Mouse (Mus musculus) neural tube, embryonic 15.5 days (tissue): ENCODE data around the gene Krtap10-10. TPM values are rescaled to one million over a fixed set of nuclear protein-coding genes. Genes with fewer than 3 reads are reported as not detected.
A peak's percentile ranks its signal among the peaks of the same experiment; 100 is the strongest.

ENCODE experiments used
- ATAC-seq: fragments of 200-750 bp; cut with Nextera tagmentation; 2 replicates; pipeline ENCODE4 v1.8.0; 2017; ENCODE audit warnings: mild to moderate bottlenecking, moderate TSS enrichment, moderate library complexity; ENCODE audit not compliant: low FRiP score
- H3K27ac ChIP-seq: fragments of 300-500 bp; sonication (generic); replicated peaks from 2 replicates; pipeline ENCODE4 v1.5.1; 2015; ENCODE audit warnings: mild to moderate bottlenecking, inconsistent platforms
- H3K27me3 ChIP-seq: fragments of 300-500 bp; sonication (generic); replicated peaks from 2 replicates; pipeline ENCODE4 v1.6.1; 2015; ENCODE audit warnings: inconsistent platforms
- H3K36me3 ChIP-seq: fragments of 300-500 bp; sonication (generic); 2 replicates; pipeline ENCODE4 v1.6.1; 2015; ENCODE audit warnings: inconsistent platforms
- H3K4me1 ChIP-seq: fragments of 300-500 bp; sonication (generic); 2 replicates; pipeline ENCODE4 v1.6.1; 2015; ENCODE audit warnings: inconsistent platforms
- H3K4me2 ChIP-seq: fragments of 300-500 bp; sonication (generic); 2 replicates; pipeline ENCODE4 v1.6.1; 2015; ENCODE audit warnings: inconsistent platforms, mild to moderate bottlenecking, moderate library complexity
- H3K4me3 ChIP-seq: fragments of 300-500 bp; sonication (generic); replicated peaks from 2 replicates; pipeline ENCODE4 v1.5.1; 2015; ENCODE audit warnings: mild to moderate bottlenecking, inconsistent platforms
- H3K9ac ChIP-seq: fragments of 300-500 bp; sonication (generic); replicated peaks from 2 replicates; pipeline ENCODE4 v1.6.1; 2015; ENCODE audit warnings: mild to moderate bottlenecking, inconsistent platforms
- H3K9me3 ChIP-seq: fragments of 300-500 bp; sonication (generic); replicated peaks from 2 replicates; pipeline ENCODE4 v1.6.1; 2016; ENCODE audit warnings: inconsistent platforms
- WGBS: fragments of 180-500 bp; shearing (Covaris S2); methylation state at CpG from one replicate; pipeline ENCODE4 v1.1.7; 2015; ENCODE audit warnings: mixed read lengths; 5-methylcytosine and 5-hydroxymethylcytosine counted together
- polyA plus RNA-seq: library from polyadenylated mRNA; unstranded; fragments of >200 nt; fragmentation: Nextera tagmentation; extraction: Ambion mirVana; gene quantifications from 2 replicates; pipeline ENCODE4 v1.2.1, GENCODE M21; 2015

Krtap10-10 gene
- polyA plus RNA-seq, 1 experiment from 2014 or later, result not detected

DNA sequence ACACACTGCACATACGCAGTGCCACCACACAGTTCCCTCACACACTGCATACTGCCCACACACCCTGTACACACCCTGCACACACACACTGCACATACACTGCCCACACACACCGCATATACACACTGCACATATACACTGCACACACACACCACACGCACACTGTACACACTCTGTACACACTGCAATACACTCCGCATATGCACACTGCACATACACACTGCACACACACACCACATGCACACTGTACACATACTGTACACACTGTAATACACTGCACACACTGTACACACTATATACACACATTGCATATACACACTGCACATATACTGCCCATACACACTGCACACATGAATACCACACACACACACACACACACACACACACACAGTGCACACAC is 17.2 kb upstream of the Krtap10-10 start:
- peaks cover 4% of the 10 kb centered on the region; the same call in 1 of the 2 replicates for H3K4me1 ChIP-seq
- H3K4me3 ChIP-seq, result no peak overlapping the region
- H3K9me3 ChIP-seq, result no peaks in the 10 kb centered on the region; the same call in 1 of the 2 replicates
- H3K36me3 ChIP-seq, result no peaks in the 10 kb centered on the region
- no peak for ATAC-seq
- H3K27ac ChIP-seq, result no peak overlapping the region
- no peaks in the 10 kb centered on the region for H3K27me3 ChIP-seq
- H3K4me2 ChIP-seq, result no peak overlapping the region
- 98% methylated on average over 4 of the region's 4 CpGs for WGBS
- H3K9ac ChIP-seq, result no peak overlapping the region

DNA sequence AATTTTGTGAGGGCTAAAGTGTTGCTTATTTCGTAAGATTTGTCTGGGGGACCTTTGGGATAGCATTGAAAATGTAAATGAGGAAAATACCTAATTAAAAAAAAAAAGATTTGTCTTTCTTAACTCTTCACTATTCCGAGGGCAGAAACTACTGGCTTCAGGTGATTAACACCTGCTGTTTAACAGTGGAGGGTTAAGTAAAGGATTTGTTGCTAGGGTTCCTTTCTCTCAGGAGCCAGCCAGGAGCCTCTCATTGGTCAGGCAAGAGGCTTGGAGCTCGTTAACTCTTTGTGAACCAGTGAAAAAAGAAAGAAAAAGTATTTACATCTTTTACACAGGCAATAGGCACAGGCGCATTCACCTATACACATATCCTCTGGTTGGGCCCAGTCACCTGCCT is 16.5 kb upstream of the Krtap10-10 start:
- WGBS, result 41% methylated on average over 4 of the region's 4 CpGs
- Histone ChIP-seq H3K36me3 (no peaks in the 10 kb centered on the region), H3K27ac (no peak overlapping the region), H3K4me3 (no peak overlapping the region), H3K4me1 (peaks cover 4% of the 10 kb centered on the region; the same call in 1 of the 2 replicates), H3K9me3 (peaks cover 5% of the 10 kb centered on the region; the same call in 1 of the 2 replicates), H3K4me2 (no peak overlapping the region), H3K9ac (no peak overlapping the region), H3K27me3 (no peaks in the 10 kb centered on the region)
- no peak for ATAC-seq

DNA sequence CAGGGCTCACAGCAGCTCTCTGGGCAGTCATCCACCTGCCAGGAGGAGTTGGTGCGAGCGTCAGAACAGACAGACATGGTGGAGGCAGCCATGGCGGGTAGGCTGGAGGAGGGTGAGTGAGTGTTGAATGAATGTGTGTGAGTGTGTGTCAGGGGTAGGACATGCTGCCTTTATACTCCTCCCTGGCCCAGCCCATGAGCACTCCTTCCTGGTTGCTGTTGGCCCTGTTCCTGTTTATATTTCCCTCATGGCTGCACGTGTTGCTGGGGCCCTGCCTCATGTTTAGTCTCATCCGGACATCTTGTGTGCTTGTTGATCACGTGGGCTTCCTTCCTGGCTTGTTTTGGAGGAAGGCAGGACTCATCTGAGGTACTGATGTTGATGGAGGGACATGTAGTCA is 8.8 kb upstream of the Krtap10-10 start, which contains the start of gene Krtap10-4:
Gene Krtap10-4 (minus strand): TSS at position 145 of the 400 bp plus-strand sequence.
- Histone ChIP-seq H3K4me1 (no peaks in the 10 kb centered on the region), H3K4me2 (no peak within 1 kb of the TSS), H3K27me3 (no peaks in the 10 kb centered on the region), H3K9me3 (peaks cover 5% of the 10 kb centered on the region; the same call in 1 of the 2 replicates), H3K27ac (no peak within 1 kb of the TSS), H3K9ac (no peak within 1 kb of the TSS), H3K4me3 (no peak within 1 kb of the TSS), H3K36me3 (no peaks in the 10 kb centered on the region)
- no peak for ATAC-seq
- WGBS, result 69% methylated on average over 5 of the region's 6 CpGs

DNA sequence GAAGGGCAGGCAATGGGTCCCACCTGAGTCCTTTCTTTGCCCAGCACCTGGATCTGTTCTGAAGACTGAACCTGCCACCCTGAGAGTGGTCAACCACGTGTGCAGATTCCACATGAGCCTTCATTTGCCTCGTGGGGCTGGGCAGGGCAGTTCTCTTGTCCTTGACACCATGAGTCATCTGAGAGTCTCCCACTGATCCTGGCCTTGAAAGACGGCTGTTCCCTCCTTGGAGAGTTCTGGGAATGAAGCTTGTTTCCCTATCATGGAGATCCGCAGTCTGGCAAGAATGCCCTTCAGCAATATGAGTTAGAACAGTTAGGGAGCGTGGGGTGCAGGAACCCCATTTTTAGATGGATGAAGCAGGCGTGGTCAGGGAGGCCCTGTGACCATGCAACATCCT is 3.3 kb downstream of the Krtap10-10 start:
- Histone ChIP-seq H3K4me3 (no peak overlapping the region), H3K4me2 (no peak overlapping the region), H3K36me3 (no peaks in the 10 kb centered on the region), H3K4me1 (no peaks in the 10 kb centered on the region), H3K9me3 (peaks cover 7% of the 10 kb centered on the region), H3K27me3 (no peaks in the 10 kb centered on the region), H3K27ac (no peak overlapping the region), H3K9ac (no peak overlapping the region)
- 87% methylated on average over 6 of the region's 6 CpGs for WGBS
- no peak for ATAC-seq

DNA sequence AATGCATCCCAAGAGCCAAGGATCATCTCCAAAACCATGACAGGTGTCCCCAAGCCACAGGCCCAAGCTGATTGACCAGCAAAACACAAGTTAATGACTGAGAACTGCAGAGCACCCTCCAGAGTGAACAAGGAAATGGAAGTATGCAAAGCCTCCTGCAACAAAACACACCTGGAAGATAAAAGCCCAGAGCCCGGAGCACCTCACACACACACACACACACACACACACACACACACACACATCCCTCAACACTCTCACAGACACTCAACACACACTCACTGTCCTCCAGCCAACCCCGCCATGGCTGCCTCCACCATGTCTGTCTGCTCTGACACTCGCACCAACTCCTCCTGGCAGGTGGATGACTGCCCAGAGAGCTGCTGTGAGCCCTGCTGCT is 10.8 kb downstream of the Krtap10-10 start, which contains the start of gene Gm36176:
Gene Gm36176 (plus strand): TSS at position 301 of the 400 bp plus-strand sequence.
- WGBS, result 91% methylated on average over 2 of the region's 3 CpGs
- Histone ChIP-seq H3K36me3 (no peaks in the 10 kb centered on the region), H3K4me1 (no peaks in the 10 kb centered on the region), H3K4me2 (no peak within 1 kb of the TSS), H3K27ac (no peak within 1 kb of the TSS), H3K27me3 (no peaks in the 10 kb centered on the region), H3K9ac (no peak within 1 kb of the TSS), H3K9me3 (peaks cover 10% of the 10 kb centered on the region), H3K4me3 (no peak within 1 kb of the TSS)
- no peak for ATAC-seq

DNA sequence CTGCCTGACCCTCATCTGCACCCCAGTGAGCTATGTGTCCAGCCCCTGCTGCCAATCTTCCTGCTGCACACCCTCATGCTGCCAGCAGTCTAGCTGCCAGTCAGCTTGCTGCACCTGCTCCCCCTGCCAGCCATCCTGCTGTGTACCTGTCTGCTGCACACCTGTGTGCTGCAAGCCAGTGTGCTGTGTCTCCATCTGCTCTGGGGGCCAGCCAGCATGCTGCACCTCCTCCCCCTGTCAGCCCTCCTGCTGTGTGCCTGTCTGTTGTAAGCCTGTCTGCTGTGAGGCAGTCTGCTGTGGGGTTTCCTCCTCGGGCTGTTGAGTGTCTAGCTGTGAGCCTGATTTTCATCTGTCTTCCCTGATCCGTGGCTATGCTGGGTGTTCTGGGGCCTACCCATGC is 11.2 kb downstream of the Krtap10-10 start:
- H3K4me3 ChIP-seq, result no peak overlapping the region
- H3K4me1 ChIP-seq, result no peaks in the 10 kb centered on the region
- 21% methylated on average over 2 of the region's 2 CpGs for WGBS
- H3K4me2 ChIP-seq, result no peak overlapping the region
- H3K27me3 ChIP-seq, result no peaks in the 10 kb centered on the region
- no peak overlapping the region for H3K27ac ChIP-seq
- no peak overlapping the region for H3K9ac ChIP-seq
- no peaks in the 10 kb centered on the region for H3K36me3 ChIP-seq
- ATAC-seq, result no peak
- peaks cover 10% of the 10 kb centered on the region for H3K9me3 ChIP-seq

DNA sequence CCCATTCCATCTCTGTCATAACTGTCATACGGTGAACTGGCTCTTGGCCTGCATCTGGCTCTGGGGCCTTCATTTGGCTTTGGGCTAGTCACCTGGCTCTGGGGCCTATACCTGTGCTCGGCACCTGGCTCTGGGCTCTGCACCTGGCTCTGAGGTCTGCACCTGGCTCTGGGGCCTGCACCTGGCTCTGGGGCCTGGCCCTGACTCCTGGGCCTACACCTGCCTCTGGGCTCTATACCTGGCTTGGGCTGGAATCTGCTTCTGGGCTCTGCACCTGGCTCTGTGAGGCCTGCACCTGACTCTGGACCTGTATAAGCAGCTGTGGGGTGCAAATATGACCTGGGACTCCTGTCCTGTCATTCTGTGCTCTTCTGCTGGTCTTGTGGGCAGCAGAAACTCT is 11.8 kb downstream of the Krtap10-10 start:
- H3K4me2 ChIP-seq, result no peak overlapping the region
- no peaks in the 10 kb centered on the region for H3K27me3 ChIP-seq
- peaks cover 10% of the 10 kb centered on the region for H3K9me3 ChIP-seq
- 84% methylated on average over 2 of the region's 2 CpGs for WGBS
- H3K4me1 ChIP-seq, result no peaks in the 10 kb centered on the region
- no peak overlapping the region for H3K9ac ChIP-seq
- no peak overlapping the region for H3K4me3 ChIP-seq
- no peaks in the 10 kb centered on the region for H3K36me3 ChIP-seq
- H3K27ac ChIP-seq, result no peak overlapping the region
- ATAC-seq, result no peak

DNA sequence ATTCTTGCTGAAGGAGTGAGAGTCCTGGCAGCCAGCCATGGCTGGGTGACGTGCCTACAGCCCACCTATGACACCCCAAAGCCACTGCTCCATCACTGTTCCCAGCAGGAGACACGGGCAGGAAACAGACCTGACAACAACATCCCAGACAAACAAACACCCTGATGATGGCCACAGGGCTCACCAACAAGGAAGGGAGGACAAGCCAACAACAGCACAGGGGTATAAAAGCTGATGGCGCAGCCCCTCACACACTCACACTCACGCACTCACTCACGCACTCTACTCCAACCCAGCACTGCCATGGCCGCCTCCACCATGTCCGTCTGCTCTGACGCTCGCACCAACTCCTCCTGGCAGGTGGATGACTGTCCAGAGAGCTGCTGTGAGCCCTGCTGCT is 16.8 kb downstream of the Krtap10-10 start, which contains the start of gene Gm10318:
Gene Gm10318 (plus strand): TSS at position 301 of the 400 bp plus-strand sequence.
- ATAC-seq, result no peak
- H3K4me2 ChIP-seq, result no peak within 1 kb of the TSS
- H3K9me3 ChIP-seq, result no peaks in the 10 kb centered on the region
- 65% methylated on average over 9 of the region's 9 CpGs for WGBS
- H3K36me3 ChIP-seq, result no peaks in the 10 kb centered on the region
- H3K27ac ChIP-seq, result no peak within 1 kb of the TSS
- H3K4me3 ChIP-seq, result no peak within 1 kb of the TSS
- H3K9ac ChIP-seq, result no peak within 1 kb of the TSS
- no peaks in the 10 kb centered on the region for H3K4me1 ChIP-seq
- H3K27me3 ChIP-seq, result no peaks in the 10 kb centered on the region

DNA sequence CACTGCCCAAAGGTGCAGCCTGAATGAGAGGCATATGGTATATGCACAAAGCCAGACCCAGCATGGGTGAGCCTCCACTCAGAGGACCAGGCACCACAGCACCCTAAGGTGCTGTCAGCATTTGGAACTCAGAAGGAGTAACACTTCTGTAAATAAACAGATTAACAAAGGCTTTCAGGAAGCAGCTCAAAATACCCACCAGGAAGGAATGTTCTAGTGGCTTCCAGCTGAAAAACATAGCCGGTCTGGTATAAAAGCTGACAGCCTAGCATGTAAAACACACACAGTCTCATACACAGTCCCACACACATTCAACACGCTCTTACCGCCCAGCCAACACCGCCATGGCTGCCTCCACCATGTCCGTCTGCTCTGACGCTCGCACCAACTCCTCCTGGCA is 25.9 kb downstream of the Krtap10-10 start, which contains the start of gene Gm3285:
Gene Gm3285 (plus strand): TSS at position 301 of the 400 bp plus-strand sequence.
- 62% methylated on average over 7 of the region's 7 CpGs for WGBS
- H3K9me3 ChIP-seq, result no peaks in the 10 kb centered on the region
- no peak within 1 kb of the TSS for H3K4me3 ChIP-seq
- H3K36me3 ChIP-seq, result no peaks in the 10 kb centered on the region
- no peaks in the 10 kb centered on the region for H3K4me1 ChIP-seq
- ATAC-seq, result no peak
- H3K27me3 ChIP-seq, result no peaks in the 10 kb centered on the region
- no peak within 1 kb of the TSS for H3K9ac ChIP-seq
- H3K4me2 ChIP-seq, result no peak within 1 kb of the TSS
- no peak within 1 kb of the TSS for H3K27ac ChIP-seq

DNA sequence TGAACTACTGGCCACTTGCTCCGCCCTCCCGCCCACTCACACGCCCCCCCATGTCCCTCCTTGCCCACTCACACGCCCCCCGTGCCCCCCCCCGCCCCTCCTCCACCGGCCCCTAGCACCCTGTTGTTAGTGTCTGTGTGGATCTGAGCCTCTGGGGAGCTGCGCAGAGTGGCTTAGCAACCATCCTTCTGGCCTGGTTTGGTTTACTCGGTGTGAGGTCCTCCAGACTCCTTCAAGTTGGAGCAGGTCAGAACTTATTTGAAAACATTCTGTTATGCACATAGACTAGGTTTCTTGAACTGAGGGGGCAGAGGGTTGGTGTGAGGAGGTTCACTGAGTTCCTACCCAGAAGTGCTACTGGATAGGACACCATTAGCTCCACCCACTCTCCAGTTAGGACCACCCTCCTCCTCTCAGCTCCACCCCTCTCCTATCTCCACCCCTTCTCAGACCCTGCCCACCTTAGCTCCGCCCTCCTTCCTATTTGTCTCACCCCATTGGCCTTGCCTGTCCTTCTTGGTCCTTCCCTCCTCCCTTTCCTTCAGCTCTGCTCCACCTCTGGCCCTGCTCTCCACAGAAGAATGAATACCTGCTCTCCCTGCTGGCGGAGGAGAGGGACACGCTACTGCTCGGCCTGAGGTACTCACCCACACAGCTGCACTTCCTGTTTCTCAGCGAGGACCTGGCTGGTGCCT is 28.5 kb downstream of the Krtap10-10 start:
- no peak overlapping the region for H3K27ac ChIP-seq
- no peaks in the 10 kb centered on the region for H3K4me1 ChIP-seq
- H3K27me3 ChIP-seq, result no peaks in the 10 kb centered on the region
- H3K36me3 ChIP-seq, result no peaks in the 10 kb centered on the region
- no peak overlapping the region for H3K9ac ChIP-seq
- peak overlapping the region; percentile 22 for H3K4me3 ChIP-seq
- peak; percentile 85 for ATAC-seq
- no peaks in the 10 kb centered on the region for H3K9me3 ChIP-seq
- H3K4me2 ChIP-seq, result peak overlapping the region; percentile 46
- WGBS, result 34% methylated on average over 14 of the region's 14 CpGs

DNA sequence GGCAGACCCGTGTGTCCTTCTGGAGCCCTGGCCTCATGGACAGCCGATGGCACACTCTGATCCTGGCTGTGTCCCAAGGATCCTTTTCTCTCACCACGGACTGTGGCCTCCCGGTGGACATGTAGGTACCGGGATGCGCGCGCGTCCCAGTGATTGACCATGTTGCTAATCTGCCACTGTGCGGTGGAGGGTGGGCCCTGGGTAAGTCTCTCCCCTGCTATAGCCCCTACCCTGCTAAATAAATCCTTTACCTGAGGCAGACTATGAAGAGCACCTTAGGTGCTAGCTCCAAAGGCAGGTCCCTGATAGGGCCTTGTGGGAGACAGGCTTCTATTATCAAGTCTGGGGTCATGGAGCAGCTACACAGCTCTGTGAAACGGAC is 29.0 kb downstream of the Krtap10-10 start:
- ATAC-seq, result peak; percentile 12; the same call in 1 of the 2 replicates
- no peak overlapping the region for H3K9ac ChIP-seq
- WGBS, result 39% methylated on average over 11 of the region's 11 CpGs
- H3K27me3 ChIP-seq, result no peaks in the 10 kb centered on the region
- H3K4me1 ChIP-seq, result no peaks in the 10 kb centered on the region
- H3K9me3 ChIP-seq, result no peaks in the 10 kb centered on the region
- peak overlapping the region; percentile 22 for H3K4me3 ChIP-seq
- H3K36me3 ChIP-seq, result no peaks in the 10 kb centered on the region
- H3K27ac ChIP-seq, result no peak overlapping the region
- H3K4me2 ChIP-seq, result peak overlapping the region; percentile 46

DNA sequence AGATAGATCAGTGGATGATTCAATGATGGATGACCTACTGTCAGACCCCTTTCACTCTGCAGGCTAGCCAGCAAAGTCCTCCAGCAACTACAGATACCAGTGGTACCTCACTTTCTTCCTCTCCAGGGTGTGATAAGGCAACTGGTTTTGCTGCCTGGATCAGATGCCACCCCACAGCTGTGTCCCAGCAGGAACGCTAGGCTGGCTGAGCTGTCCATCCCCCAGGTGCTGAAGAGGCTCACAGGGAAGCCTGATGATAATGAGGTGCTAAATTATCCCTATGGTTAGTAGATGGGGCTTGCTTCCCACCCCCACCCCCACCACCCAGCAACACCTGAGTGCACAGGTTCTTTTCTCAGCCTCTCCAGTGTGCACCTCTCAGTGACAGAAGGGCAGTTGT is 31.8 kb downstream of the Krtap10-10 start:
- Histone ChIP-seq H3K36me3 (no peaks in the 10 kb centered on the region), H3K4me1 (no peaks in the 10 kb centered on the region), H3K27ac (no peak overlapping the region), H3K9me3 (no peaks in the 10 kb centered on the region), H3K4me3 (no peak overlapping the region), H3K27me3 (no peaks in the 10 kb centered on the region), H3K4me2 (no peak overlapping the region), H3K9ac (no peak overlapping the region)
- 9% methylated on average over 1 of the region's 1 CpGs for WGBS
- ATAC-seq, result no peak
